Mouse (Mus musculus): Measurements from ENCODE around the gene Cpsf3. TPM values are rescaled to one million over a fixed set of nuclear protein-coding genes. Genes with fewer than 3 reads are reported as not detected.

Gene Cpsf3
- total and polyA plus RNA-seq, 3 experiments: 79.8 to 159 (median 117) TPM

DNA sequence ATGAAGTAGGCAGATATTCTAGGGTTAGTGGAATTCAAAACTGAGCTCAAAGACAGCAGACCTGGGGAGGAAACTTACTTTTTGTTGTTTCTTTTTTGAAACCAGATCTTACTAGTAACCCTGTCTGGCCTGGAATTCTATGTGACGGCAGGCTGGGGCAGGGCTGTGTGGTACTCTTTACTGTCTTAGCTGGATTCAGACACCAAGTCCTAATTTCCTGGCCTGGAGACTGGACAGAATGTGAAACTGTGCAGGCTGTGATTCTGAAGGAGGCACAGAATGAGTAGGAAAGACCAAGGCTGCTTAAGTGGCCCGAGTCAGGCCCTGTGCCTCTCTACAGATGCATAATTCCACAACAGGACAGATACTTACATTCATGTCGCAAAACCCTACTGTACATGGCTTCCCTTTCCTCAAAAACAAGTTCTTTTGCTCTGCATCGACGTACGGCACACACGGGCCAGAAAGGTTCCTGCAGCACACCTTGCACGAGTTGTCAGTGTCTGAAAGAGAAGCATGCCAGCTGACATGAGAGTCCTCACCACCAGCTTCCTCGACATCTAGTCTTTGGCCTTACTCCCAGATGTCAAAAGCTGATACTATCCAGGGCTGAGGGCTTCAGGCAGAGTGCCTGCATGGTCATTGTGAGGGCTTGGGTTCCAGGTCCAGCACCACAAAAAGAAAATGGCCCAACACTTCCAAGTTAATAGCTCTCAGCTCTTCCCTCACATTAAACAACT, 44.6 kb downstream of the Cpsf3 start:
- Histone ChIP-seq H3K9ac (ENCODE audit: insufficient read depth, low read depth) (no peak overlapping the region), H3K4me3 (replicated peaks in 1 of 3; ENCODE audit: low read depth in 2 of 3, low read length in 2 of 3, poor library complexity in 1 of 3) (no peak overlapping the region), H3K27ac (ENCODE audit: insufficient read depth, low read depth) (no peak overlapping the region), H3K36me3 (replicated peaks in 1 of 2; ENCODE audit: control insufficient read depth in 1 of 2, insufficient read depth in 1 of 2, low read length in 1 of 2) (peaks cover 73 to 94% of the 10 kb centered on the region in 2 experiments), H3K79me2 (replicated peaks; ENCODE audit: control insufficient read depth, extremely low read depth, insufficient read depth, poor library complexity, severe bottlenecking) (no peaks in the 10 kb centered on the region), H3K9me3 (replicated peaks; ENCODE audit: low read length) (no peaks in the 10 kb centered on the region), H3K27me3 (replicated peaks) (no peaks in the 10 kb centered on the region), H3K4me1 (ENCODE audit: control insufficient read depth in 1 of 2, insufficient read depth in 2 of 2) (peaks cover 1 to 3% of the 10 kb centered on the region in 2 experiments; a peak in 3 of 4 replicates), H3K4me2 (ENCODE audit: insufficient read depth, low read depth, poor library complexity, severe bottlenecking) (no peak overlapping the region)
- in situ Hi-C loops (cut with MboI; ENCODE audit: low pct_ligation_motif_present, low pct_unique_long_range_greater_than_20kb, low sequenced_read_pairs) (no loop called here), dilution Hi-C loops (cut with MboI; ENCODE audit: extremely low pct_ligation_motif_present, extremely low pct_unique_long_range_greater_than_20kb, low sequenced_read_pairs) (no loop called here)
- DNase-seq (ENCODE audit: extremely low read depth): no peak
- TF ChIP-seq PAX5 (IDR thresholded peaks at IDR 0.05; ENCODE audit: low read length): no peak

DNA sequence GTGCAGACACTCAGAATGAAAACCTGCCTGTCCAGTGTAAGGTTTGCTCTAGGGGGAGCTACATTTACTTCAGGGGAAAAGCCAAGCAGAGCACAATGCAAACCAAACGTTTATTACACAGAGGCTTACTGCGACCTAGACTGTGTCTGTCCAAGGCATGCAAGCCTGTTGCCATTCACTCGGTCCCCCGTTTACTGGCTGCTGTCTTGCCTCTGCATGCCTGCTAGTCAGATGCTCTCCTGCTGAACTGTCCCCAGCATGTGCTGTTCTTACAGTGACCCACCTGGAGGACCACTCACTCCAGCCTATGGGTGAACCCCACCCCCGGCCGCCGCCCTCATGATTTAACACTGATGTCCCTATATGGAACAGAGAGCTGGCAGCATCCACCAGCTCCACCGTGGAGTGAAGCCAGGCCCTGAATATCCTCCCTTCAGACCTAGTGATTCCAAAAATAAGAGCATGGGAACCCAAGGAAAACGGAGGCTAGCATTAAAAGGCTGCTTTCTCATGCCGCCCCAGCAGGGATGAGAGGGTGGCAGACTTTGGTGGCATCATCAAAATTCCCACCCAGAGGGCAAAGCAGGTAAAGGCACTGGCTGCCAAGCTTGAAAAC, 45.9 kb downstream of the Cpsf3 start:
- TF ChIP-seq CHD1 (IDR thresholded peaks at IDR 0.05; ENCODE audit: low read depth, low read length): no peak
- TF ChIP-seq CTCF (conservative IDR thresholded peaks at IDR 0.05 in 1 of 2, IDR thresholded peaks at IDR 0.05 in 1 of 2; ENCODE audit: low read depth in 2 of 2, low read length in 2 of 2): peak in 1 of 2 experiments; percentile 35; a peak in 1 of 4 replicates
- peak; percentile 2; the same call in 1 of the 2 replicates for TF ChIP-seq RAD21 (IDR thresholded peaks at IDR 0.05; ENCODE audit: low read depth, low read length)
- TF ChIP-seq ZC3H11A (IDR thresholded peaks at IDR 0.05; ENCODE audit: low read depth, low read length): no peak

DNA sequence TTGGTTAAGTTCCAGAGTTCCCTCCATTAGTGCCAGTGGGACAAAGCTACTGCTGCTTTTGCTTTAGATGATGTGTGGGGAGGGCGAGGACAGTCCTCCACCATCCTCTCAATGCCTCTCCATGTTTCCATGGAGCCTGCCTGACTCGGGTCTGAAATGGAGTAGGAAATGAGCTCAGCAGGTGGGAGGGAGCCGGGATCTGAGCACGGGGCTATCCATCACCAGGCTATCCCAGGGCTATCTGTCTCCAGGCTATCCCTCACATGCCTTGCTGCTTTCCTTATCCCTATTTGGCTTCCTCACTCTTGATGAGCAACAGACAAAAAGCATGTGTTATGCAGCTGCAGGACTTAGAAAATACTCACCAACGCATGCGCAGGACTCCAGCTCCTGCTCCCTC, 46.5 kb downstream of the Cpsf3 start:
- Histone ChIP-seq H3K9ac (ENCODE audit: insufficient read depth, low read depth) (no peak overlapping the region), H3K27ac (ENCODE audit: insufficient read depth, low read depth) (no peak overlapping the region), H3K79me2 (replicated peaks; ENCODE audit: control insufficient read depth, extremely low read depth, insufficient read depth, poor library complexity, severe bottlenecking) (no peaks in the 10 kb centered on the region), H3K36me3 (replicated peaks in 1 of 2; ENCODE audit: control insufficient read depth in 1 of 2, insufficient read depth in 1 of 2, low read length in 1 of 2) (peaks cover 66 to 83% of the 10 kb centered on the region in 2 experiments), H3K4me2 (ENCODE audit: insufficient read depth, low read depth, poor library complexity, severe bottlenecking) (no peak overlapping the region), H3K27me3 (replicated peaks) (no peaks in the 10 kb centered on the region), H3K9me3 (replicated peaks; ENCODE audit: low read length) (no peaks in the 10 kb centered on the region), H3K4me3 (replicated peaks in 1 of 3; ENCODE audit: low read depth in 2 of 3, low read length in 2 of 3, poor library complexity in 1 of 3) (no peak overlapping the region), H3K4me1 (ENCODE audit: control insufficient read depth in 1 of 2, insufficient read depth in 2 of 2) (peaks cover 8 to 20% of the 10 kb centered on the region in 2 experiments)
- dilution Hi-C loops (cut with MboI; ENCODE audit: extremely low pct_ligation_motif_present, extremely low pct_unique_long_range_greater_than_20kb, low sequenced_read_pairs) (no loop called here), in situ Hi-C loops (cut with MboI; ENCODE audit: low pct_ligation_motif_present, low pct_unique_long_range_greater_than_20kb, low sequenced_read_pairs) (no loop called here)
- no peak for DNase-seq (ENCODE audit: extremely low read depth)
- no peak for TF ChIP-seq CHD1 (IDR thresholded peaks at IDR 0.05; ENCODE audit: low read depth, low read length)
- TF ChIP-seq RAD21 (IDR thresholded peaks at IDR 0.05; ENCODE audit: low read depth, low read length): no peak
- no peak for TF ChIP-seq NELFE (IDR thresholded peaks at IDR 0.05; ENCODE audit: low read depth, low read length)
- no peak for TF ChIP-seq TCF12 (IDR thresholded peaks at IDR 0.05; ENCODE audit: low read depth, low read length)
- TF ChIP-seq ZKSCAN1 (IDR thresholded peaks at IDR 0.05; ENCODE audit: borderline replicate concordance, low read depth, low read length): no peak
- no peak for TF ChIP-seq MEF2A (IDR thresholded peaks at IDR 0.05; ENCODE audit: borderline replicate concordance, low read depth, low read length)
- TF ChIP-seq IRF4 (IDR thresholded peaks at IDR 0.05; ENCODE audit: low read depth, low read length): no peak
- no peak for TF ChIP-seq POLR2AphosphoS2 (IDR thresholded peaks at IDR 0.05; ENCODE audit: low read depth, low read length)

More for the DNA sequence above, 45.9 kb downstream of the Cpsf3 start:
- dilution Hi-C loops (cut with MboI; ENCODE audit: extremely low pct_ligation_motif_present, extremely low pct_unique_long_range_greater_than_20kb, low sequenced_read_pairs) (no loop called here), in situ Hi-C loops (cut with MboI; ENCODE audit: low pct_ligation_motif_present, low pct_unique_long_range_greater_than_20kb, low sequenced_read_pairs) (no loop called here)
- Histone ChIP-seq H3K79me2 (replicated peaks; ENCODE audit: control insufficient read depth, extremely low read depth, insufficient read depth, poor library complexity, severe bottlenecking) (no peaks in the 10 kb centered on the region), H3K9ac (ENCODE audit: insufficient read depth, low read depth) (no peak overlapping the region), H3K27me3 (replicated peaks) (no peaks in the 10 kb centered on the region), H3K36me3 (replicated peaks in 1 of 2; ENCODE audit: control insufficient read depth in 1 of 2, insufficient read depth in 1 of 2, low read length in 1 of 2) (peaks cover 68 to 84% of the 10 kb centered on the region in 2 experiments), H3K4me2 (ENCODE audit: insufficient read depth, low read depth, poor library complexity, severe bottlenecking) (no peak overlapping the region), H3K4me3 (replicated peaks in 1 of 3; ENCODE audit: low read depth in 2 of 3, low read length in 2 of 3, poor library complexity in 1 of 3) (no peak overlapping the region), H3K27ac (ENCODE audit: insufficient read depth, low read depth) (no peak overlapping the region), H3K4me1 (ENCODE audit: control insufficient read depth in 1 of 2, insufficient read depth in 2 of 2) (peaks cover 4 to 14% of the 10 kb centered on the region in 2 experiments), H3K9me3 (replicated peaks; ENCODE audit: low read length) (no peaks in the 10 kb centered on the region)
- no peak for DNase-seq (ENCODE audit: extremely low read depth)
